Mouse (Mus musculus) brain, adult 2 months (tissue): ENCODE data around the gene Med12l.
A peak's percentile ranks its signal among the peaks of the same experiment; 100 is the strongest.

Source experiments
- DNase-seq: peaks from one replicate; pipeline ENCODE4 v3.0.0; 2011; ENCODE audit warnings: low read depth, low spot score

The Med12l gene

GRCm38 (mm10) chr3:59005271-59005995 lies at the start of gene Med12l:
Gene Med12l (plus strand): TSS chr3:59005825.
- DNase-seq, result peak; percentile 94

GRCm38 (mm10) chr3:58961166-58961565 lies 44.5 kb upstream of the Med12l start:
- no peak for DNase-seq

GRCm38 (mm10) chr3:58977413-58977812 lies 28.2 kb upstream of the Med12l start:
- DNase-seq, result no peak

GRCm38 (mm10) chr3:58977906-58978622 lies 27.6 kb upstream of the Med12l start:
- DNase-seq, result no peak

- no peak for DNase-seq
Observed at GRCm38 (mm10) chr3:58980579-58980978, 25.0 kb upstream of the Med12l start.

DNA sequence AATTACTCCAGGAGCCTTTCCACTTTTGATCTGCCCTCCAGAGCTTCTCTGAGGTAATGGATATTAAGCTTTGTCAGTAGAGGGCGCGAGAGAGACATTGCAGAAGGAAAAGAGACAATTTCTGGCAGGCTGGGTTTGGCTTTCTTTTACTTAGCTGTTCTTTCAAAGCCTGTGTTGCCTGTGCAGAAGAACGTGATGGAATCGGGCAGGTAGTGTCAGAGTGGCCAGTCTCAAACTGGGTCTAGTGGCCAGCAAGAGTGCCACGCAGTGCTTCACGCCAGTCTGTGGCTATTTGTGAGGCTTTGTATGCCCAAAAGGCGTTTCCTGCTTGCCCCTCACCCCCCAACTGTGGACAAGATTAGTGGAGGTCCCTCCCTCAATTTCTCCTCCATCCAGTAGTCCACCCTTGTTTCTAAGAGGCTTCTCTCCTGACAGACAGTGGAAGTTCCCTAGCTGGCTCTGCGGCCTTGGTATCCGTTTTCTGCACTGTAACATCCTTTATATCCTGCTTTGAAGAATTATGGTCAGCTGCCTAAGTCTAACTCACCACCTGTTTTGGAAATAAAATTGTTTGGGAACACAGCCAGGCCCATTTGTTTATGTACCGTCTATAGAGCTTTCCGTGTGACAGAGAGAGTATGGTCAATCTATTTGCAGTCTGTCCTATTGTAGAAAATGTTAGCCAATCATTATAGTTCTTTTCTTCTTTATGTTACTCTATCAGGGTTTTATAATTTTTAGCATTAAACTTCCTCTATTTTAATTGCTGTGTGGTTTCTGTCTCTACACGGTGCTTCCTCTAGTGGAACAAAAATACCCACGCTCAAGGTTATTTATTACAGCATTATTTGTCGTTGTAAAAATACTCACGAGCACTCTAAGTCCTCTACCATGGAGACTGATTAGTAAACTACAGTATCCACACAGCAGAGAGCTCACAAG lies 22.5 kb upstream of the Med12l start:
- DNase-seq, result peak; percentile 93

GRCm38 (mm10) chr3:58983838-58984598 lies 21.6 kb upstream of the Med12l start:
- DNase-seq, result no peak

DNA sequence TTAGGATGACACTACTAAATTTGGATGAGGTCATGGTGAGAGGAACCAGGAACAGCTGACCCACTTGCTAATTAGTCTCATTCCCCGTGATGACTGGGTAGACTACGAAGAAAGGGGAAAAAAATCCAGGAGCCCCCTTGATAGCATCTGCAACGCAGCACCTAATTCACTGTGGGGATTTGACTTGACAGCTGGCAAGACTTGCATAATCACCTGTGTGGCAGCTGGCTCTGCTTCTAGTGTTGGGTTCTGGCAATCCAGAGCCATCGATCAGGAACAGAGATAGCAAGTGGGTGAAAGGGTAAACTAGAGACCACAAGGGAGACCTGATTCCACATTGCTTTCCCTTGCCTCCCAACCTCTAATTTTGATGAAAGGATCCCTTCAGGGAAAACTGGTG lies 19.8 kb upstream of the Med12l start:
- DNase-seq, result no peak

DNA sequence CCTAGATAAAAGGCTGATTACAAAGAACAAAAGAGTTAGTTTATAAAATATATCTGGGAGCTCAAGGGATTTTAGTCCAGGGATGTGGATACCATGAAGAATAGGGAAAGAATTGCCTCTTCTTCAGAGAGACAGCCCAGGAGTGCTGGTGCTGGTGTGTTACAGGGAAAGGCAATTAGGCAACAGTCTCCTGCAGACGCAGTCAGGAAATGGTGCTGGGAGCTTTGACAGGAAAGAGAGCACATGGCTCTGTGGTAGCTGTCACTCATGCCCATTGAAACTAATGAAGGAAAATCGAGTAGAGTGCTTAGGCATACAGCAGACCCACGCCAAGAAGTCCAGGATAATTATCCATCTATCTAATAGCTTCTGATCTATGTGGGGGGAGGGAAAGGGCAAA lies 16.3 kb upstream of the Med12l start:
- DNase-seq, result no peak

DNA sequence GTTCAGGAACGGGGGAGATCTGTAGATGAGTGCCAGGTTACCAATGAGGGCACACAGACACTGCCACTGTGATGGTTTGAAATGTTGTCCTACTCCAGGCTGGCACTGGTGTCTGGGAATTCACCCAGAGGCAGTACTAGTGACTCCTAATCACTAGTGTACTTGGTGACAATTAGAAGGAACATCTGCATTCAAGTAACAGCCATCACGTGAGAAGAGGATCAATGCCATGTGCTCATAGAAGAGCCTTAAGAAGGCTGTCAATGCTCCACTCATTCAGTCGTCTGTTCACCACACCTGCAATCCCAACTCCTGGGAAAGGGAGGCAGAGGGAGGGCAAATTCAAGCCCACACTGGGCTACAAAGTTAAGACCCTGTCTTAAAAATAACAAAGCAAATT lies 15.1 kb upstream of the Med12l start:
- no peak for DNase-seq

DNA sequence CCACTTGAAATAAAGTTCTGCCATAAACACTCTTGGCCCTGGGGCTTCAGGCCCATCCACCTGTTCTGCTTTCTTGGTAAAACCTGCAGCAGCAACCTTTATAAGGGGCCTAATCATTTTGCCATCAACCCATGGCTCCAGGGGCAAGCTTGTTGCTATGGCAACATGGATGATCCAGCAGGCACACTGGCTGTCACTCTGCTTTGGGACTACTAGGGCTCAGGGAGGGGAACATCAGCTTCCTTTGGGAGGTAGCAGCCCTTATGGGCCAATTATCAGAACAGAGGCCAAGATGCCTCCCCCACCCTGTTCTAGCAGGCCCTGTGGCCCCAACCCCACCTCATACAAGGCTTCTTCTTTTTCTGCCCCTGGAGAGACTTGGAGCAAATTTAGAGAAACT lies 13.5 kb upstream of the Med12l start:
- DNase-seq, result no peak

- peak; percentile 77 for DNase-seq
Observed at GRCm38 (mm10) chr3:58993619-58994018, 12.0 kb upstream of the Med12l start.

DNA sequence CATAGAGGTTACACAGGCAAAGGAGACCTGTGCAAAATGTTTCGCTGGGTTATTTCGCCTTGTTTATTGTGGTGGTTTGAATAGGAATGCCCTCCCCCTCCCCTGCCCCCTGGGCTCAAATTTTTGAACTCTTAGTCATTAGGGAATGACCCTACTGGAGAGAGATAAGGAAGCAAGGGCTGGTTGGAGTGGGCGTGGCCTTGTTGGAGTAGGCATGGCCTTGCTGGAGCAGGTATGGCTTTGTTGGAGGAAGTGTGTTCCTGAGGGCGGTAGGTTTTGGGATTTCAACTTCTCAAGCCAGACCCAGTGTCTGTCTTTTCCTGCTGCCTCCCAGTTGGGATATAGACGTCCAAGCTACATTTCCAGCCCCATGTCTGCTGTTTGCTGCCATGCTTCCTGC lies 1.9 kb upstream of the Med12l start:
- no peak for DNase-seq

GRCm38 (mm10) chr3:59005996-59006730 lies 538 bp downstream of the Med12l start:
- peak; percentile 43 for DNase-seq

GRCm38 (mm10) chr3:59006731-59007441 lies 1.3 kb downstream of the Med12l start:
- DNase-seq, result peak; percentile 93

DNA sequence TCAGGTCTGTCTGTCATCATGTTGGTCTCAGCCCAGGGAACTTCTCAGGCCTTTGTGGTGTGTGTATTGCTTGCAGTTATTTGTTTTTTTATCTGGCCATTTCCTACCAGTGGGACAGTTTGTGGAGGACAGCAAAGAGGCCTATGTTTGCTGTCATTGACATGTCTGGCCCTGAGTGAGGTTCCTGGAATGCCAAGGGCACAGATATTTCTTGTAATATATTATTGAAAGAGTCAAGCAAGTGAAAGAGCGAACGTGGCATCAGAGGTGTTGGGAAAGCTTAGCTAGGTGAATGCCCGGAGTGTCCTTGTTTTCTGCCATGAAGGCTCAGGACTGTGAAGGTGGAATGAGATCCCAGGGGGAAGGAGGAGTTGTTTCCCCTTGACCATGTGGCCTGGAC lies 4.7 kb downstream of the Med12l start:
- DNase-seq, result no peak

DNA sequence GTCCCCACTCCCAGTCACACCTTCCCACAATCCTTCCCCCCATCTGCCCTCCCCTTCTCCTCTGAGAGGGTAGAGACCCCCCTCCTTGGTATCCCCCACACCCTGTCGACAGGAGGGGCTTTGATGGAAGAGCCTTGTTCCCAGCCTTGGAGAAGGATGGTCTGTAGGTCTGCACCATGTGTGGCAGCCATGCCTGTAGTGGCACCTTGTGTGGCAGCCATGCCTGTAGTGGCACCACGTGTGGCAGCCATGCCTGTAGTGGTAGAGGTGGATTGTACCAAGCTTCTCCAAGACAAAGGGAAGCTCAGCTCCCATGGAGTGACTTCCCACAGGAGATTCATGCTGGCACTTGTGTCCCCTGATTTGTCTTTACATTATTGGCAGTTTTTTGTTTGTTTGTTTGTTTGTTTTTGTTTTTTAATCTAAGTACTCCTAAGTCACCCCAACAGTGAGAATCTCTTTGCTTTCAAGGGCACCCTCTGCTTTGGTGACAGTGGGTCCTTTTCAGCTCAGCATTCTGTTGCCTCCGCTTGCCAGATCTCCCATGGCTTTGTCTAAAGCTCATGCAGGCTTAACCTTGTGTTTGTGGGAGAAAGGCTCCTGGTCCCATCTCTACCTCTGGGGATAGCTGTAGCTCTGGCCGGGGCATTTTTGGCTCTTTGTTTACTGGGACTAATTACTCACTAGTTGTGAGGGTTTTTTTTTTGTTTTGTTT lies 10.2 kb downstream of the Med12l start:
- DNase-seq, result peak; percentile 35

- DNase-seq, result peak; percentile 41
Observed at GRCm38 (mm10) chr3:59016501-59016900, 10.9 kb downstream of the Med12l start.

- DNase-seq, result peak; percentile 78
Observed at GRCm38 (mm10) chr3:59021236-59021635, 15.6 kb downstream of the Med12l start.
